Mouse (Mus musculus): ENCODE results near the gene Srgap2. TPM values are rescaled to one million over a fixed set of nuclear protein-coding genes. Genes with fewer than 3 reads are reported as not detected.
A peak's percentile ranks its signal among the peaks of the same experiment; 100 is the strongest.

Srgap2 gene
- polyA plus RNA-seq, 1 experiment = 6.0 TPM

GRCm38 (mm10) chr1:131481391-131481790 lies 45.8 kb downstream of the Srgap2 start:
- no peak for DNase-seq (ENCODE audit: low read depth, low spot score)

DNA sequence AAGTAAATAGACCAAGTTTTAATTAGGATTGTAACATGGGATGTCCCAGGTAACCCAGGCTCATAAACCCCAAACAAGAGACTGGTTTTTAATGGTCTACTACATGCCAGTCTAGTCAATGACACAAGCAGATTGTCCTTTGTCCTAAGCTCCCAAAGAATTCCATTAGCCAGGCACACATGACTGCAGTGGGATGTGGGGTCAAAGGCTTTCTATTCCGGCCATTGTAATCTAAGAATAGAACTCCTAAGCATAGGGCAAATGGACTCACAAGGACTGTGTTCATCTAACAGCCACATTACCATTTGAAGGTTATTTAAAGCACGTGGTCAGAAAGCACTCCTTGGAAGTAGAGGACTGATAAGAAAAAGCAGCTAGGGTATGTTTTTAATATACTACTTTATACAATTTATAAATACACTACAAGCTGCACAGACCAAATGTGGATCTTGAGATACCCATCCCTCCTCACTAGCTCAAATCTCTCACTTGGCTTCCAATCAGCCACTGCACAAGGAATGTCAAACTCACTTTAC lies 48.3 kb downstream of the Srgap2 start:
- WGBS = 38% methylated on average over 2 of the region's 2 CpGs
- DNase-seq (ENCODE audit: low read depth, low spot score) = peak; percentile 16

DNA sequence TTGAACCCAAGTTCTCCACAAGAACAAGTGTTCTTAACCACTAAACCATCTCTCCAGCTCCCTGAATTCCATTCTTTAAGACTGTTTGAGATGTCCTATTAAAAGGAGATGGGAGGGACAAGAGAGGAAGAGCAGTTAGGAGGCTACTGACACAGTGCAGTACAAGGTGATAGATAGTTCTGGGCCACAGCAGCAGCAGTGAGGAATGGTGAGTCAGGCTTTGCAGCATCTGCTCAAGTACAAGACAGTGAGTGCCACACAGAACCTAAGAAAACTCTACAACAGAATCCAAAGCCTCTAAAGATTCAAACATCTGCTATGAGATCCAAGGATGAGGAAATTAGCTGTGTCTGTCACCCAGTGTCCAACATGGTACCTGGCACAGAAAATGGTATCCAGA lies 51.8 kb downstream of the Srgap2 start:
- no peak for DNase-seq (ENCODE audit: low read depth, low spot score)

DNA sequence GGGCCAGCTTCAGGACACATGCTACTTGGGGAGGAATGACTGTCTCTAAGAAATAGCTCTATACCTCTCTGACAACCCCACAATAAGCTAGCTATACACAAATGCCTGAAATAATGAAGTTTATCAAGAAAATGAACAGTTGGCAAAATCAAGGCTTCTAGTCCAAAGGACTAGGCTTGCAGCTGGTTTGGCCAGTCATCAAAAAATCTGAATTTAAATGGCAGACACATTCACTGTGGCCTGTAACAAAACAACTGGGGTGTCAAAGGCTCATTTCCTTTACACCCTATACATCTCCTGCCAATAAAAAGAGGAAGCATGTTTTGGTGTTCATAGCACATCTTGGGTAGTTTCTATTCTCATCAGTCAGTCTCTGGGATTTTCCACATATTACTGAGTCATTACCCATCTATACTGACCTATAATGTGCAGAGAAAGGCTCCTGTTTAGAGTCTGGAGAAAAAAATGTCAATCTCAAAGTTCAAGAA lies 53.5 kb downstream of the Srgap2 start:
- no peak for DNase-seq (ENCODE audit: low read depth, low spot score)

- WGBS = 90% methylated on average over 1 of the region's 1 CpGs
- DNase-seq (ENCODE audit: low read depth, low spot score) = no peak
Measured at GRCm38 (mm10) chr1:131470597-131470996, 56.6 kb downstream of the Srgap2 start.

DNA sequence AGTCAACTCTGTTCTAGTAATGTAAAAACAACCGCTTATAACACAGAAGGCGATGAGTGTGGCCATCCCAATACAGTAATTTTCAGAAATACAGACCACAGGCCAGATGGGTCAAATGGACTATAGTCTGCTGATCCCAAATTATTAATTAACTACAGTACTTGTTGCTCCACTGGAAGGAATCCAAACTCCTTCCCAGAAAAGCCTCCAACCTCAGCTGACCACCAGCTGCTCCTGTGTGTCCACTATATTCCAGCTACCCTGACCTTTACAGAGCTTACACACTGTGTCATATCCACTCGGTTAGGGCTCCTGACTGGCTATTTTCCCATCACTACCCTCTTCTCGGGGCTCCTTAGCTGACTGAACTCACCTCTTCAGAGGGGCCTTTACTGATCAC lies 61.3 kb downstream of the Srgap2 start:
- 90% methylated on average over 4 of the region's 4 CpGs for WGBS
- no peak for DNase-seq (ENCODE audit: low read depth, low spot score)

- DNase-seq (ENCODE audit: low read depth, low spot score) = no peak
- WGBS = 93% methylated on average over 6 of the region's 6 CpGs
Measured at GRCm38 (mm10) chr1:131463953-131464627, 63.1 kb downstream of the Srgap2 start.

DNA sequence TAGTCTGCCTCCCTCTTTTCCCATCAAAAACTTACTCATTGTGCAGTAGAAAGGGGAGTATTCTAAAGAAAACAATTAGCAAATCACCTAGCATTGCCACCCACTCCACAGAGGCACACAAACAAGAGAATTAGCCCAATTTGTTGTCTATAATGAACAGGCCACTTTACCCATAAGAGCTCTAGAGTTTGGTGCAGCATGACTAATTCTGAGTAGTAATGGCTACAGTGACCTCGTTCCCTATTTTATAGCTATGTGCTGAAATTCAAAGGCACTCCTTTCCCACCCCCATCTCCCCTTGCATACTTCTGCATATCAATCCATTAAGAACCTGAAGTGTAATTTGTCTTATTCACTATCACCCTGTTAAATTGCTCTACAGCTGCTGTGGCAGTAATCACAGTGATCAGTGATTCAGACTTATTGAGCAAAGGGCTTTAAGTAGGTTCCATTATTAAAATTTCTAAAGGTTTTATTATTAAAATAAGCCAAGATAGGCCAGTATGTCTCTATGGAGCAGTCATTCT lies 64.5 kb downstream of the Srgap2 start:
- DNase-seq (ENCODE audit: low read depth, low spot score) = no peak
- WGBS = 78% methylated on average over 1 of the region's 1 CpGs

DNA sequence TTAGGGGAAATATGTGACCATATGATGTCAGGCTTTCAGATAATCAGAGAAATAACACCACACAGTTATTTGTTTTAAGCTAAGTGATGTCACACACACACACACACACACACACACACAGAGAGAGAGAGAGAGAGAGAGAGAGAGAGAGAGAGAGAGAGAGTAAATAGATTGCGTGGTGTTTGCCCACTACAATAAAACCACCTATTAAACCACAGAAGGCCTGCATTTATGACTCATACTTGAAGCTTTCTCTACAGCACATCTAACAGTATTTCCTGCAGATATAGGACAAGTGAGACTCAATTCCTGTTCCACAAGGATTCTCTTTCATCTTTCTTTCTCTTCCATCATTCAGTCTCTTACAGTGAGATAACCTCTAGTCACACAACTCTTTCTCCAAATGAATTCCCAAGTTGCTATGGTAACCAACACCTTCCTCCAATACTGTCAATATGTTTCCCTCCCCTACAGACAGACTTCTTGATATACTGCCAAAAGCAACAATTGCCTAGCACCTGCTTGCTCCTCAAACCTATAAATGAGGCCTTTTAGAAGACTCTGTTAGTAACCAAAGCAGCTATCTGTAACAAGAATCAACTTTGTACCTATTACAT lies 66.1 kb downstream of the Srgap2 start:
- WGBS = 18% methylated on average over 1 of the region's 1 CpGs
- peak; percentile 44 for DNase-seq (ENCODE audit: low read depth, low spot score)

- 78% methylated on average over 3 of the region's 3 CpGs for whole genome bisulfite sequencing
- no peak for DNase-seq (ENCODE audit: low read depth, low spot score)
Measured at GRCm38 (mm10) chr1:131455355-131455890, 71.7 kb downstream of the Srgap2 start.

DNA sequence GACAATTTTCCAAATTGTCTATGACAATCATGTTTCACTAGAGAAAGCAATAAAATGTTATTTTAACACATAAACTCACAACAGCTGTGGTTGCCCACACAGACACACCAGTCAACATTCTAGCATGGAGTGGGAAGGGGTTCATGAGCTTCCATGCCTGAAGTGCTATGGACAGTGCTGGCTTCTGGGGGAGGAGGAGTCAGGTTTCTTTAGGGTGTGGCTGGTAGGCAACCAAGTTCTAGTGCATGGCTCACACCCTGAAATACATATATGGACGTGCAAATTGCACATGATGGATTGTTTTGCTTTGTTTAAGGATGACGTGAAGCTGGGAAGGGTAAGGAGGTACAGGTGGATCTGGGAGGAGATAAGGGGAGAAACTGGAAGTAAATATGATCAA lies 72.8 kb downstream of the Srgap2 start:
- DNase-seq (ENCODE audit: low read depth, low spot score) = no peak
- WGBS = 33% methylated on average over 2 of the region's 2 CpGs

DNA sequence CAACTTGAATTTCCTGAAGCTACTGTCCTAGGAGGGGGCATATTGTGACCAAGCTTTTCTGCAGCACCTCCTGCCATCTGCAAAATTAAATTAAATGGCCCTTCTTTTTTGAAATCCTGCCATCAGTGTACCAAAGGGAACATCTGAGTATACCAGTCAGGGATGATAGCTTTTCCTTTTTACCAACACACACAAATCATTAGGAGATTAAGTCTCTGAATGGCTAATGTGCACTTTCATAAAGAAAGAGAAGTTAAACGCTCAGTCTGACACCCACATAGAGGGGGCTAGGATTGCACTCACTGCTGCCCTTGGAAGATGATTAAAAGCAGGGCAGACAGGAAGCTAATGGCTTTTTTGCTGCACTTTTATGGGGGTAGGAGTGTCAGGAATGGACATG lies 73.8 kb downstream of the Srgap2 start:
- WGBS = 48% methylated on average over 1 of the region's 1 CpGs

DNA sequence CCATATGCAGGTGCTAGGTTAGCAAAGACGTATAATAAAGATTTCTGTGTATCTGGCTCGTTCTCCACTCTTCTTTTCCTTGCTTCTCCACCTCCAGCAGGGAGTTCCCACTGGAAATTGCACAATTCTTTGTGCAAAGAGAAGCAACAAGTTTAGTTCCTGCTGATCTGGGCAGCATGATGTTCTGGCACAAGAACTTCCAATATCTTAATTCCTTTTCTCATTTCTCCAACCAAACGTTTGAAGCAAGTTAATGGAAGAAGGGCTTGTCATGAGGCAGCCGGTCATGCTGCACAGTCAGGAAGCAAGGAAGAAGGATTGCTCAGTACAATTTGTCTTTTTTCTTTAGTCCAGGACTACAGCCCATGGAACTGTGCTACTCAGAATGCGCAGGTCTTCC lies 78.8 kb downstream of the Srgap2 start:
- WGBS = 67% methylated on average over 5 of the region's 5 CpGs

More for the DNA sequence above, 73.8 kb downstream of the Srgap2 start:
- no peak for DNase-seq (ENCODE audit: low read depth, low spot score)

GRCm38 (mm10) chr1:131447333-131447732 lies 79.8 kb downstream of the Srgap2 start:
- WGBS = 88% methylated on average over 3 of the region's 3 CpGs
- no peak for DNase-seq (ENCODE audit: low read depth, low spot score)

More for the DNA sequence above, 78.8 kb downstream of the Srgap2 start:
- DNase-seq (ENCODE audit: low read depth, low spot score) = no peak

DNA sequence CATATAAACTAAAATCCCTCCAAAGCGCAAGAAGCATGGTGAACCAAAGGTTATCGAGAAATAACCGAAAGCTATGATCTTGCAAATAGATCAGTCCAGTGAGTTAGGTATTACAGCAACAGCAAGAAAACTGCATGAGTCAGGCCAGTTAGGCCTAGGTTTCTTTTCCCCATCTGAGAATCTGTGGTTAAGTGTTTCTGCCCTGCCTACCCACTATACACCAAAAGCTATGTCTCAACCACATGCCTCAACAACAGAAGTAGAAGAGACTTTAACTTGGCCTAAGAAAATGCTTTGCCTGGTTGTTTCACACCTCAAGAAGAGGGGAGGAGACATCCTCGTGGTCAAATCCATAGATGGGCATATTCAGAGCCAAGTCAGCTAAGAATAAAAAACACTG lies 80.6 kb downstream of the Srgap2 start:
- 91% methylated on average over 4 of the region's 4 CpGs for WGBS

DNA sequence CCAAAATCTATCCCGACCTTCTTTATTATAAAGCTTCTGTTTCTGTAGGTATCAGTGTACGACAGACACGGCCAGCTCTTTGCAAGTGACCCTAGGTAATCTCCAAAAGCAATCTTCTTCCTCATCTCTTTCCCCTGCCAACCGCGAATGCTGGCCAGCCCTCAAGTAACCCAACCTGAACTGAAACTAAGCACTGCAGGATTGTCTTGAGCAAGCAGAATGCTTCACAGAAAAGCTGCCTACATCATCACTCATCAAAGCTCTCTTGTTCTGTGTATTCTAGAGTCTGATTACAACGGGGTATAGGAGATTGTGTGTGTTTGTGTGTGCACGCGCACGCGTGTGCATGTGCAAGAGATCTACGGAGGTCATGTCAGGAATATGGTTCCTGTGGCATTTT lies 88.6 kb downstream of the Srgap2 start:
- no peak for DNase-seq (ENCODE audit: low read depth, low spot score)
- WGBS = 83% methylated on average over 11 of the region's 11 CpGs

More for the DNA sequence above, 80.6 kb downstream of the Srgap2 start:
- no peak for DNase-seq (ENCODE audit: low read depth, low spot score)

- no peak for DNase-seq (ENCODE audit: low read depth, low spot score)
Measured at GRCm38 (mm10) chr1:131437975-131438374, 89.2 kb downstream of the Srgap2 start.

DNA sequence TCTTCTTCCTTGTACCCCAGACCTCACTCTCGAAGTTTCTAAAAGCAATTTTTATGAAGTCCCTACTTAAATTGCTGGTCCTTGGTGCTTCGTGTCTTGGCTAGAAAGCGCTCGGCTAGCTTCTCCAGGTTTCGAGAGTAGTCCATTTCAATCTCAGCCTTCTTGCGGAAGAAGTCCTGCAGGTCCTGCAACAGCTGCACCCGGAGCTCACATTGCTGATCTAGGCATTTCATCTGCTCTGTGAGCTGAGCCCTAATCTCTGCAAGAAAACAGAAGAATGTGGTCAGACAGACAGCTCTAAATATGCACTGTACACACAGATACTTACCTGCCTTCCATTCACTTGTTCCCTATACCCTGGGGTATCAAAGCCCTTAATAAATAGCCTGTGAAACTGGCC lies 90.5 kb downstream of the Srgap2 start:
- 89% methylated on average over 7 of the region's 7 CpGs for WGBS

DNA sequence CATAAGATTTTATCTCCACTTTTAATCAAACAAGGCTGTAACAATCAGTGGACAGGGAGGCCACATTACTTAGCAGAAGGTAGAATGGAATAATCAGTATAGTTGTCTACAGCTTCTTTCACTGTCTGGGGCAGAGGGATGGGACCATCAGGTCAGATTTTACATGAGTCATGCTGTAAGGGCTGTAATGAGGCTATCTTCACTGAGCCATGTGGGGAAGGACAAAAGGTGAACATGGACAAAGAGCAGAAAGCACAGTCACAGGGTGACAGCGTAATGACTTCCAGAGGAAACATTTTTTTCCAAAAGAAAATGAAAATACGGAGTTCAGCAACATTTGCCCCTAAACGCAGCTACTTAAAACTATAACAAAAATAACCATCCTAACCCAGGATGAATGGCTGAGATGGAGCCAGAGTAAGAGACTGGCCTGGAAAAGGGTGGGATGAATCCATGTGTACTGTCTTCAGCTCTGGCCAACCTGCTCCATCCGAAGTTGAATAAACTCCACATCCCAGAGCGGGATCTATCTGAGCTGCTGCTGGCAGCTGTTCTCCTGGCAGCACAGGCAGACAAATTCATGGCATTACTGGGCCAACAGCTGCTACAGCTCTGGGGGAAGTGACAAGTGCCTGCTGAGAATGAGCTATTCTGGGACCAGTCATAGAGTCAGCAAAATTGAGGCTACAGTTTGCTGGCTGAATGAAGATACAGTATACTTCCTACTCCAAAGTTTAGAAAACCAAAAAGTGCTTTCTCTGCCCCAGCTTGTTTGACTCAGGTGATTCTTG lies 95.5 kb downstream of the Srgap2 start:
- DNase-seq (ENCODE audit: low read depth, low spot score) = no peak
- WGBS = 60% methylated on average over 5 of the region's 5 CpGs

More for the DNA sequence above, 90.5 kb downstream of the Srgap2 start:
- DNase-seq (ENCODE audit: low read depth, low spot score) = no peak
